Mouse (Mus musculus): ENCODE measurements around the gene Arid2.
"Not testable (repeated sequence)": the region's sequence is repeated elsewhere in the genome, so short reads cannot be mapped to it uniquely, and the experiment has no call there.

The Arid2 gene

GRCm38 (mm10) chr15:96418161-96418560 is 130.8 kb downstream of the Arid2 start:
- DNase-seq (ENCODE audit: low spot score in 2 of 2), result no peak

GRCm38 (mm10) chr15:96419920-96420319 is 132.6 kb downstream of the Arid2 start:
- DNase-seq (ENCODE audit: low spot score in 2 of 2), result no peak

- DNase-seq (ENCODE audit: low spot score in 2 of 2), result no peak
These were observed 146.9 kb downstream of the Arid2 start for GRCm38 (mm10) chr15:96434202-96434601.

DNA sequence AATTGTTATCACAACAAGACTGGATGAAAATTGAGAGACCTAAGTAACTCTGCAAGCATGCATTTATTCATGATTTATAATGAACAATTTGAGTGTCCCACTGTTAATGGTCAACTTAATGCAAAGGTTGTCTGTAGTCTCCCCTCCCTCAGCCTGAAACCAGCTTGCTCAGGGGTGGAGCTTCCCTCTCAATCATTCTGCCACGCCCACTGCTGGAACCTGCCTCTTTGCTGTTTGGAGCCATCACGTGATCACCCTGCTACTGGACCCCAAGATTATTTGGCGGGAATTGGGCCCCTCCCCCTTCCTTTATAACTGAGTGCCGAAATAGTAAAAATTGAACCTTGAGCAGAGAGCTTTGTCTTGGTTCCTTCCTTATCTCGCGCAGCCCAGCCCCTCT is 154.2 kb downstream of the Arid2 start:
- DNase-seq (ENCODE audit: low spot score in 2 of 2), result not testable (repeated sequence)

- no peak for DNase-seq (ENCODE audit: low spot score in 2 of 2)
These were observed 159.5 kb downstream of the Arid2 start for GRCm38 (mm10) chr15:96446785-96447184.

- DNase-seq (ENCODE audit: low spot score in 2 of 2), result no peak
These were observed 161.5 kb downstream of the Arid2 start for GRCm38 (mm10) chr15:96448656-96449299.

GRCm38 (mm10) chr15:96453346-96453745 is 166.0 kb downstream of the Arid2 start:
- no peak for DNase-seq (ENCODE audit: low spot score in 2 of 2)

All from urinary bladder, postnatal 4 days (tissue).